Mouse (Mus musculus): ENCODE measurements at regions not wholly inside any gene's neighbourhood (a gene's known extent, or its start where the extent isn't known, plus 50 kb on each side); places are given as distances from the start of the nearest gene placed in this dataset.

DNA sequence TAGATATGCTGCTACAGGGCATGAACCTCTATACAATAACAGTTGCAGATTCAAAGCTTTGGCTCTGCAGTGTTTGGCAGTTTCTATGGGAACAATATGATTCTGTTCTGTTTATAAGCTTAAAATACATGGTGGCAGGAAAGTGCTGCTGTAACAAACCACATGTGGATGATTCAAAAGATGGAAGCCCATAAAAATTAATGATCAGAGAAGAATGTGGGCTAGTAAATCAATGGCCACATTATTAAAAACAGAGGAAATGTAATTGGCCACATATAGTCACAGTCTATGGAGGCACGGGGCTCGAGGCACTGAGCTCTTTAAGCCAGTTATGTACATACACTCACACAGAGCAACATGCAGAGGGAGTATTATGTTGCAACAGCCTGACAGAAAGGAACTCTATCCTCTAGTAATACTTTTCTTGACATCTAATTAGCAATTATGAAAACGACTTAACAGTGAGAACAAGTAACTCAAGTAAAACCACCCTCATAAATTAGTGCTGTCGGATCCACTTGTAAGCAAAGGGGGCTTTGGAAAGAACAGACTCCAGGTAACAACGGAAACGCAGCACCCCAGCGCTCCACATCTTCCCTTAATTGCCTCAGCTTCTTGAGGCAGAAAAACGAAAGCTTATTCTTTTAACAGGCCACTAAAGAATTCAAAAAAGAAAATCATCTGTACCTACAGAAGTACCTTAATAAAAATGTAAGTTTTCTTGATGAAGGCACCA lies 1323.6 kb upstream of the 1700008P02Rik start:
- no peak for ATAC-seq (ENCODE audit: insufficient read depth, low FRiP score, low read depth)
- no peak overlapping the region for H3K4me2 ChIP-seq
- no peak overlapping the region for H3K9ac ChIP-seq
- no peaks in the 10 kb centered on the region for H3K9me3 ChIP-seq
- no peaks in the 10 kb centered on the region for H3K27me3 ChIP-seq (replicated peaks)
- H3K4me3 ChIP-seq (replicated peaks): no peak overlapping the region
- H3K27ac ChIP-seq: no peak overlapping the region
- no peaks in the 10 kb centered on the region for H3K4me1 ChIP-seq
- WGBS: 49% methylated on average over 8 of the region's 8 CpGs
- no peaks in the 10 kb centered on the region for H3K36me3 ChIP-seq
